Mouse (Mus musculus) erythroid progenitor cell, adult 5-6 weeks (primary cell): ENCODE data around the gene Ube2e2. TPM values are rescaled to one million over a fixed set of nuclear protein-coding genes. Genes with fewer than 3 reads are reported as not detected.

ENCODE experiments used
- ATAC-seq: replicated peaks from 2 replicates; pipeline ENCODE4 v1.8.0; 2016; ENCODE audit warnings: moderate number of reproducible peaks, mild to moderate bottlenecking, moderate TSS enrichment, inconsistent platforms; ENCODE audit not compliant: poor library complexity, low FRiP score, severe bottlenecking
- total RNA-seq, 2 experiments: library from RNA; stranded (forward) in 1 of 2; stranded (reverse) in 1 of 2; fragments of 150-400 nt in 1 of 2; fragments of 186-747, 209-891 nt in 1 of 2; gene quantifications; 2 replicates each; pipeline versions ENCODE4 v1.2.3 to v1.2.4; 2015 to 2017; ENCODE audit warnings: low replicate concordance in 2 of 2

The Ube2e2 gene
- total RNA-seq, 2 experiments from 2014 or later = not detected

GRCm38 (mm10) chr14:18530899-18531298, 363.2 kb downstream of the Ube2e2 start:
- no peak for ATAC-seq

GRCm38 (mm10) chr14:18530496-18530895, 363.6 kb downstream of the Ube2e2 start:
- ATAC-seq = no peak
